Mouse (Mus musculus): ENCODE results near the gene 4933414I15Rik.
A peak's percentile ranks its signal among the peaks of the same experiment; 100 is the strongest.

Gene 4933414I15Rik

GRCm38 (mm10) chr11:50943506-50943905 lies at the start of gene 4933414I15Rik:
Gene 4933414I15Rik, minus strand, starts transcription at chr11:50943765.
- DNase-seq: no peak

- DNase-seq: no peak
Measured at GRCm38 (mm10) chr11:50981667-50982066, 38.1 kb upstream of the 4933414I15Rik start, which contains the start of gene Olfr1377. Gene Olfr1377, plus strand, starts transcription at chr11:50981967.

- DNase-seq: no peak
Measured at GRCm38 (mm10) chr11:50977216-50977615, 33.7 kb upstream of the 4933414I15Rik start.

GRCm38 (mm10) chr11:50966230-50966629 lies 22.7 kb upstream of the 4933414I15Rik start, which contains the start of gene Olfr1378:
Gene Olfr1378, plus strand, starts transcription at chr11:50966530.
- no peak for DNase-seq

GRCm38 (mm10) chr11:50964886-50965285 lies 21.3 kb upstream of the 4933414I15Rik start:
- no peak for DNase-seq

- no peak for DNase-seq
Measured at GRCm38 (mm10) chr11:50953665-50954064, 10.1 kb upstream of the 4933414I15Rik start, which contains the start of gene Prop1. Gene Prop1, minus strand, starts transcription at chr11:50953765.

GRCm38 (mm10) chr11:50952290-50952689 lies 8.7 kb upstream of the 4933414I15Rik start:
- no peak for DNase-seq

- DNase-seq: no peak
Measured at GRCm38 (mm10) chr11:50942386-50942785, 1.2 kb downstream of the 4933414I15Rik start.

GRCm38 (mm10) chr11:50939621-50940366 lies 3.8 kb downstream of the 4933414I15Rik start:
- peak; percentile 17 for DNase-seq

GRCm38 (mm10) chr11:50938435-50938834 lies 5.1 kb downstream of the 4933414I15Rik start:
- DNase-seq: no peak

GRCm38 (mm10) chr11:50932040-50932439 lies 11.5 kb downstream of the 4933414I15Rik start:
- DNase-seq: no peak

- peak; percentile 86 for DNase-seq
Measured at GRCm38 (mm10) chr11:50931451-50931866, 12.1 kb downstream of the 4933414I15Rik start, which contains the start of gene Zfp354b. Gene Zfp354b, minus strand, starts transcription at chr11:50931633.

- DNase-seq: no peak
Measured at GRCm38 (mm10) chr11:50931021-50931420, 12.5 kb downstream of the 4933414I15Rik start.

GRCm38 (mm10) chr11:50930469-50931014 lies 13.0 kb downstream of the 4933414I15Rik start:
- DNase-seq: no peak

- DNase-seq: peak; percentile 91
Measured at GRCm38 (mm10) chr11:50915671-50916320, 27.8 kb downstream of the 4933414I15Rik start, which contains the start of gene Zfp2. Gene Zfp2, minus strand, starts transcription at chr11:50916165.

- no peak for DNase-seq
Measured at GRCm38 (mm10) chr11:50914461-50914860, 29.1 kb downstream of the 4933414I15Rik start.

- no peak for DNase-seq
Measured at GRCm38 (mm10) chr11:50913301-50913700, 30.3 kb downstream of the 4933414I15Rik start.

- no peak for DNase-seq
Measured at GRCm38 (mm10) chr11:50908136-50908535, 35.4 kb downstream of the 4933414I15Rik start.

- no peak for DNase-seq
Measured at GRCm38 (mm10) chr11:50897359-50897758, 46.2 kb downstream of the 4933414I15Rik start.

- no peak for DNase-seq
Measured at GRCm38 (mm10) chr11:50892441-50892840, 51.1 kb downstream of the 4933414I15Rik start.

Measured in kidney, adult 18-20 months (tissue).